Mouse (Mus musculus) E14TG2a.4 (cell line): ENCODE measurements around the gene Zmat3.

Experiments used
- CTCF ChIP-seq: conservative IDR thresholded peaks from 2 replicates; pipeline ENCODE4 v1.5.1; 2014; ENCODE audit warnings: low read length
- POU5F1 ChIP-seq: IDR thresholded peaks from 2 replicates; pipeline ENCODE4 v1.6.1; 2014; ENCODE audit warnings: low read length, borderline replicate concordance

DNA sequence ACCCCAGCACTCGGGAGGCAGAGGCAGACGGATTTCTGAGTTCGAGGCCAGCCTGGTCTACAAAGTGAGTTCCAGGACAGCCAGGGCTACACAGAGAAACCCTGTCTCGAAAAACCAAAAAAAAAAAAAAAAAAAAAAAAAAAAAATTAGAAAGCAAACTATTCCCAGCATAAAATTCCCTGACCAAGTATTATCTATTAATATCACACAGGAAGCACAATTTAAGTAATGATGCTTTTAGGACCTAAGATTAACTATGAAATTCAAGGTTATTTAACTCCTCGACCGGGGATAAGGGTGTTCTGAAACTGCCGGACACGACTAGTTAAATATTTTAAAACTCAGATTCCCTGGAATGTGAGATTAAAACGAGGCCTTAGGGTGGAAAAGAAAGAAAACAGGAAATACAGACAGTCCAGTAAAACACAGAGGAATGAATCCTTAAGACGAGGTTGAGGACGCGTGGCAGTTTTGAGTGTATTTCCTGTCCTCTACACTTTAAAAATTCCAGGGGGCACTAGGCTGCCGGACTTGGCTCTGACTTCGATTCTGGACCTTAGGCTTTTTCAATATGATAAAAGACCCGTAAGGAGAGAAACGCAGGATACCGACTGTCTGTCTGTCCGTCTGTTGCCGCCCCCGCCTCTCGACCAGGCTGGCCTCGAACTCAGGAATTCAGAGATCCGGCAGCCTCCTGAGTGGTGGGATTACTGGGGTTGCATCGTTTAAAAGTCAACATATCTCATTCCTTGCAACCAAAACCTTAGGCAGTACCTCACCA, 30.1 kb upstream of the Zmat3 start:
- TF ChIP-seq CTCF (no peak), POU5F1 (no peak)
